Mouse (Mus musculus) neural tube, embryonic 10.5 days (tissue): ENCODE measurements around the gene Srsf9.
"Not testable (repeated sequence)": the region's sequence is repeated elsewhere in the genome, so short reads cannot be mapped to it uniquely, and the experiment has no call there.

Source experiments
- DNase-seq: peaks from one replicate; pipeline ENCODE4 v3.0.0-alpha.2; 2017; ENCODE audit warnings: low spot score; ENCODE audit errors: extremely low spot score

The Srsf9 gene

DNA sequence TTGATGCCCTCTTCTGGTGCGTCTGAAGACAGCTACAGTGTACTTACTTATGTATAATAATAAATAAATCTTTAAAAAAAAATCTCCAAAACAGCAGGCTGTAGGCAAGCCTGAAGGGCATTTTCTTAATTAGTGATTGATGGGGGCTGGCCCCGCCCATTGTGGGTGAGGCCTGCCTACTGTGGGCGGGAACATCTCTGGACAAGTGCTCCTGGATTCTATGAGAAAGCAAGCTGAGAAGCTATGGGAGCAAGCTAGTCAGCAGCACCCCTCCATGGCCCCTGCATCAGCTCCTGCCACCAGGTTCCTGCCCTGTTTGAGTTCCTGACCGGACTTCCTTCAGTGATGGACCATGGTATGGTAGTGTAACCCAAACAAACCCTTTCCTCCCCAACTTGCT lies 37.8 kb downstream of the Srsf9 start:
- no peak for DNase-seq

DNA sequence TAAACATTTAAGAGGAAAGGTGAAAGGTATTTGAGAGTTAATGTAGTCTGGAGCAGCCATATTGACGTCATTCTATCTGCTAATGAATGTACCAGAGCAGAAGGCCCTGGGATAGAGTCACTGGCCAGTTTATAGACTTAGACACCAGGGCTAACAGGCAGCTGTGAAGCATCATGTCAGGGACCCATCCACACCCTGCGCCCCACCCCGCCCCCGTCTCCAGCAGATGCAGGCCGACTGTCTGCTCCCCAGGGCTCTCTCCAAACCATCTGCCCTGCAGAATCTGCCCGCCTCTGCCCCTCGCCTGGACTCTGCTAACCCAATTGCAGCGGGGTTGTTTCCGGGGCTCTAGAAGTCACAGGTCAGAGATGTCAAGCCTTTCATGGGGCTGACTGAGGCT lies 44.8 kb downstream of the Srsf9 start:
- DNase-seq: no peak

DNA sequence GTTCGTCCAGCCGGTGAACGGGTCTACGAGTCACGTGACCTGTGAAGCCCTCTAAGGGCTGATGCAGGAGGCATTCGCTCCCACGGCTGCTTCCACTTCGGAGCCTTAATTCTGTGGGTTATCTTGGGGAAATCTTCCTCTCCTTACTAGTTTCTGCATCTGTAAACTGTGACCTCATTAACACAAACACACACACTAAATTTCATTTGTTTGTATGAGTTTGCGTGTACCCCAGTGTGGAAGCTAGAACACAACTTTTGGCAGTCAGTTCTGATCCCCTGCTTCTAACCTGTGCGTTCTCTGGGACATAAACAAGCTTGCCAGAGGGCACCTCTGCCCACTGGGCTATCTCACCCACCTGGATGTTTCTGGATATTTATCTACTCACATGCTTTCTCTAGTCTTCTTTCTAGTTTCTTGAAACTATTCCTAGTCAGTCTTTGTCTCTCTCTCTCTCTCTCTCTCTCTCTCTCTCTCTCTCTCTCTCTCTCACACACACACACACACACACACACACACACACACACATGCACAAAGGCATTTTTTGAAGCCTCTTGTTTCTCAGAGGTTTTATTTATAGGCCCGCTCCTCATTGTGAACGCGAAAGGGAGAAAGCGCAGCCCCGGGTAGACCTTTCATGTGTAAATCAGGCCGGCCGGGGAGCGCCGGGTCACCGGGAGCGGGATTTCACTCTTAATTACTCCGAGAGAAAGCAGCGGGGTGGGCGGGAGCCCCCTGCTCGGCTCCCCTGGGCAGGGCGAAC lies 46.6 kb downstream of the Srsf9 start:
- DNase-seq: peak; percentile 79

DNA sequence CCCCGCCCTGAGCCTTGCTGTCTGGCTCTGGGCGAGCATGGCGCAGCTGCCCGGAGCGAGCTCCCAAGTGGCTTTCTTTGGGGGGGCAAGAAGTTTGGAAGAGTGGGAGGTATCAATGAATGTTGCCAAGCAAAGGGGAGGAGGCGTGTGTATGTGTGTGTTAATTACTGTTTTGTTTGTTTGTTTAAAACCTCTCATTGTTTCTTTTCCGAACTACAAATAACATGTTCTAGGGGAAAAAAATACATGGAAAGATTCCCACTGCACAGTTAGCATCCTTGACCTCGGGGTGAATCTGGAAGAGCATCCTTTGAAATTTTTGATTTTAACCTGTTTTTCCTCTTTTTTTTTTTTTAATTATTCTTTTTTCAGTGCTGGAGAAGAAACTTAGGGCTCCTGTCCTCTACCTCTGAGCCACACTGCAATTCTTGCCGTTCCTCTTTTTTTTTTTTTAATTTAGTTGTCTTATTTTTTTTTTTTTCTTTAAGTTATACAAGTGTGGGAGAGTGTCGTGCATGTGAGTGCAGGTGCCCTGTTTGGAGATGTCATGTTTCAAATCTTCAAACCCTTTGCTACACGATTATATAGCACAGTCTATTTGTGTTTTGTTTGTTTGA lies 47.3 kb downstream of the Srsf9 start:
- DNase-seq: no peak

- DNase-seq: no peak
Measured at GRCm38 (mm10) chr5:115375436-115375835, 48.5 kb downstream of the Srsf9 start.

DNA sequence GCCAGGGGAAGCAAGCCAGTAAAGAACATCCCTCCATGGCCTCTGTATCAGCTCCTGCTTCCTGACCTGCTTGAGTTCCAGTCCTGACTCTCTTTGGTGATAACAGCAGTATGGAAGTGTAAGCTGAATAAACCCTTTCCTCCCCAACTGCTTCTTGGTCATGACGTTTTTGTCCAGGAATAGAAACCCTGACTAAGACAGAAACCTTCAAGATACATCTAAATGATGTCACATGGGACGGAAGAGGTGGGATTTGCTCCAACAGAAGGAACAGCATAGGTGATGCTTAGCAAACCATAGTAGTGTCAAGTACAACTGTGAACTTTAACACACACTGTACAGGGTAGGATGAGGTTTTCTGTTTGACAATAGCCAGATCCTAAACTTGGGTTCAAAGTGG lies 51.9 kb downstream of the Srsf9 start:
- DNase-seq: not testable (repeated sequence)
